Mouse (Mus musculus): ENCODE data around the gene Plekha1.

The Plekha1 gene

DNA sequence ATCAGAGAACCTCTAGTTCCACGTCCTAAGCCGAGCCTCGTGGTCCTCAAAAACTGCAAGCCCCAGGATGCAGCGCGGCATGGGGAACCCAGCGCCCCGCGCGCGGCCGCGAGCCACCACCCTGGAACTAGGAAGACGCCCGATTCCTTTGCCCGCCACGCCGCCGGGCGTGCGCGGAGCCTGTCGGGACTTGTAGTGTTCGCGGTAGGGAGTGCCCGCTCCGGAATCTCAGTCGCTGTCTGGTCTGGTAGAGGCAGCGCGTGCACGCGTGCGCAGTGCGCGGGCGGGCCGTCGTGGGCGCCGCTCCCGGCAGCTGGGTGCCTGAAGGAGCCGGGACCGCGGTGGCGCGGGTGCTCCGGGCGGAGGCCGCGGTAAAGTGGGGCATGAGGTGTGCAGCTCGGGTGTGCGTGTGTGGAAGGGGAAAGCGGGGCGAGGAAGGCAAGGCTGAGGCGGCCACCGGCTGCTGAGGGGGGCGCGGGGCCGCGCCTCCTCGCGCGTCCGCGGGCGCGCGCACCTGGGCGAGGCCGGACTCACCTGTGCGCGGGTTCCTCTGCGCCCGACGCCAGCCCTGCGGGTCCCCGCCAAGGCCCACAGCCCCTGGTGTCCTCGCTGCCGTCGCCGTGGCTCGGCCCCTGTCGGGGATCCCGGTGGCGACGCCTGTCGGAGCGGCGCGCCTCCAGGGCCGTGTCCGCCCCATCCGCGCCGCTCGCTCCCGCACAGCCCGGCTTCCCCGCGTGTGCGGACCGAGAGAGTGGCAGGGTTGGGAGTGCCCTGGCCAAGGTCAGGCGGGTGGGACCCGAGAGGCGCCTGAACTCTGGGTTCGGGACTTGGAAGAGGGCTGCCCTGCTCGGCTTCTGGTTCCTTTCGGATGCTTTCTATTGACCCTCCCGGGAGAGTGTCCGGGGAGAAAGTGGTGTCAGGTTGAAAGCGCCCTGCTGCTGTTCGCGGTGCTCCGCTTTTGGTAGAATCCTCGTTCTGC lies at the start of gene Plekha1:
Plekha1 (plus strand) TSS at position 144 of the 979 bp plus-strand sequence.
- DNase-seq, result peak; percentile 99

- no peak for DNase-seq
Measured at GRCm38 (mm10) chr7:130816243-130816642, 49.3 kb upstream of the Plekha1 start.

GRCm38 (mm10) chr7:130818813-130819212 lies 46.7 kb upstream of the Plekha1 start:
- DNase-seq, result no peak

GRCm38 (mm10) chr7:130819624-130820023 lies 45.9 kb upstream of the Plekha1 start:
- no peak for DNase-seq

DNA sequence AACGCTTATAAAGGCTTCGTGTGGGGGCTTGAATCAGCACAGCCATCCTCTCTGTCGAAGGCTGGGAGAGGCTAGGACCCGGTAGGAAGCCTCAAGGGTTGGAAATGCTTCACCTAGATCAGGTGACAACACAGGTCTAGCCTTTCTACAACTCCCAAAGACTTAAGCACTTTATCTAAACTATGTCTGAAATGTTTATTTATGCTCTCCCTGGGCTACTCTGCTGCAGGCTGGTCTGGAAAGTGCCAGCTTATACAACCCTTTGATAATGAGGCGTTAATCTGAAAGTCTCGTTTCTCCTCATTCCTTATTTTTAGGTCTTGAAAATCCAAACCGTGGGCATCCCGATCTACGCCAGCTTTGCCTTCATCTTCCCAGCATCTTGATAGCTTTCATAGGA lies 41.6 kb upstream of the Plekha1 start:
- no peak for DNase-seq

- no peak for DNase-seq
Measured at GRCm38 (mm10) chr7:130826343-130826742, 39.2 kb upstream of the Plekha1 start.

- DNase-seq, result peak; percentile 49
Measured at GRCm38 (mm10) chr7:130827431-130827830, 38.1 kb upstream of the Plekha1 start.

DNA sequence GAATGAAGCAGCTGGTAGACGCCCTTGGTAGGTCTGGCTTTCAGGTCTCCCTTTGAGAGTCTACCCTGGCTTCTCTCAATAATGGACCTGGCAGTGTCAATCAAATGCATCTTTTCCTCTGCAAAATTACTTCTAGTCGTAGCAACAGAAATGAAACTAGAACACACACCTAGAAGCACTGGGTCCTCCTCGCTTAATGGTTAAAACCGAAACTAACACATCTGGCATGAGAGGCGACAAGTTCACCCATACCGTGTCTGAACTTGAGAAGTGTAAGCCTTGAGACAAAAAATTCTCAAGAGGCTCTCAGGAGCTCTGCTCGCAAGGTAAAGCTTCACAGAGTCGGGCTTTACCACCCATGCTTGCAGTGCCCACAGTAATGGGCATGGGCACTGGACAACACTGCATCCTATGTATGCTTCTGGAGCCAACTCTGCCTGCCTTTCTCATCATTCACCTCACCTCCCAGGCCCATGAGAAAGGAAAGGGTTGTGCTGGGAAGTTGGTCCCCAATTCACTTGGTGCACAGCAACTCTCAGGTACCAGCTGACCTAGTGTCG lies 37.6 kb upstream of the Plekha1 start:
- no peak for DNase-seq

- no peak for DNase-seq
Measured at GRCm38 (mm10) chr7:130828475-130828874, 37.1 kb upstream of the Plekha1 start.

DNA sequence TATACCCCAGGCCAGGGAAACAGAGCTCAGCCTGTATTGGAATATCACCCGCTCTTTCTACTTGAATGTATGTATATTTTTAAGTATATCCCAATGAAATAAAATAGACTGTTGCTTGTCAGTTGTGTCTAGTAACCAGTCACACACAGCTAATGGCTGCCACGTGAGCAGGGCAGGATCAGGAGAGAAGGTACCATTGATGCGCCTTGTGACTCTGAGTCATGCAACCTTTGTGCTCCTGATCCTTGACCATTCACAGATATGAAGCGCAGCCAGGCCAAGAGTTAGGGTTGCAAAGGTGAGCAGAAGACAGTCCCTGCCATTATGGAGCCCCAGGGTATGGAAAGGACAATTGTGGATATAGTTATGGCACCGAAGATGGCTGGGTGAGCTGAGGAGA lies 34.0 kb upstream of the Plekha1 start:
- DNase-seq, result no peak

GRCm38 (mm10) chr7:130834299-130834698 lies 31.3 kb upstream of the Plekha1 start:
- DNase-seq, result no peak

GRCm38 (mm10) chr7:130834958-130835861 lies 30.3 kb upstream of the Plekha1 start:
- DNase-seq, result peak; percentile 51

DNA sequence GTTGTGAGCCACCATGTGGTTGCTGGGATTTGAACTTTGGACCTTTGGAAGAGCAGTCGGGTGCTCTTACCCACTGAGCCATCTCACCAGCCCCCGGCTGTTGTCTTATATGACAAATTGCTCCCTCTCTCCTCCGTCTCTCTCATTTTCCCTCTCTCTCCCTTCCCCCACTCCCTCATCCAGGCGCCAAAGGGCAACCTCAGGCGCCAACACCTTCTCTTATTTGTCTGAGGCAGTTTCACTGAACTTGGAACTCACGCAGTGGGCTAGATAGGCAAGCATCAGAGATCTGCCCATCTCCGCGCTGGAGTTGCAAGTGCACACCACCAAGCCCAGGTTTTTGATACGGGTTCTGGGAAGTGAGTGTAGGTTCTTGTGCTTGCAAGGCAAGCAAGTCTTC lies 29.5 kb upstream of the Plekha1 start:
- DNase-seq, result peak; percentile 42

GRCm38 (mm10) chr7:130837941-130838657 lies 27.5 kb upstream of the Plekha1 start:
- peak; percentile 91 for DNase-seq

DNA sequence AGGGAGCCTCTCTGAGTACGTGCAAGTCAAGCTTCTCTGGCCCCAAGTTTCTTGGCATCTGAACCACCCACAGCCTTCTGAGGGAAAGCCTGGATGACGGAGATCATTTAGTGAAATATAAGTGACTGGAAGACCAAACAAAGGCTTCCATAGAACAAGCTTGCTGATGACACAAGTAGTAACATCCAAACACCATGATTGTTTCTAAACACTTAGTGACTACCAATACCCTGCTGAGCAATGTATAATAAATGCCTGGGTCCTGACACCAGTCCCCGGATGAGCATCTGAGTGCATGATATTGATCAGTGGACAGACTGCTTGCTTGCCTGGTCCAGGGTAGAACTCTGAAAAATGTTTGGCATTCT lies 26.9 kb upstream of the Plekha1 start:
- DNase-seq, result no peak

GRCm38 (mm10) chr7:130839380-130840100 lies 26.0 kb upstream of the Plekha1 start:
- no peak for DNase-seq

DNA sequence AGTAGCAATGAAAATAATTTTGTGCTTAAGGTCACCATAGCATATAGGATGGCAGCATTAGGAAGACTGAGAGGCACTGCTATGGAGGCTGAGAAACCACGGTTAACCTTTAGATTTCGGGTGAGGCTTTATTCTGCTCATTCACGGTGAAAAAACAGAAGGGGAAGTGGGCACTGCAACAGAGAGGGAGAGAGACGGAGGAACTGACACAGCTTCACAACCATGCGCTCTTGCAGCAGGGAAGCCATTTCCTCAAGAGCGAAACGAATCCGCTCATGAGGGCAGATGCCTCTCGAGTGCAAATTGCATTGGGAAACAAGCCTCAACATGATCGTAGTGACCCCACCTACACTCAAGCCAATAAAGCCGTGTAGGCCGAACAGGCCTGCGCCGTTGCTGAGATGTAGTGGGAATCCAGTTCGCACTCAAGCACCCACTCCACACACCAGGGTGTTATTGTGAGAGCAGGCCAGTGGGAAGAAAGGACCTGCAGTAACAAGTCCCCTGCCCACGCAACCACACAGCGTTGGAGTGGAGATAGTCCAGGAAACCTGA lies 18.3 kb upstream of the Plekha1 start:
- no peak for DNase-seq

DNA sequence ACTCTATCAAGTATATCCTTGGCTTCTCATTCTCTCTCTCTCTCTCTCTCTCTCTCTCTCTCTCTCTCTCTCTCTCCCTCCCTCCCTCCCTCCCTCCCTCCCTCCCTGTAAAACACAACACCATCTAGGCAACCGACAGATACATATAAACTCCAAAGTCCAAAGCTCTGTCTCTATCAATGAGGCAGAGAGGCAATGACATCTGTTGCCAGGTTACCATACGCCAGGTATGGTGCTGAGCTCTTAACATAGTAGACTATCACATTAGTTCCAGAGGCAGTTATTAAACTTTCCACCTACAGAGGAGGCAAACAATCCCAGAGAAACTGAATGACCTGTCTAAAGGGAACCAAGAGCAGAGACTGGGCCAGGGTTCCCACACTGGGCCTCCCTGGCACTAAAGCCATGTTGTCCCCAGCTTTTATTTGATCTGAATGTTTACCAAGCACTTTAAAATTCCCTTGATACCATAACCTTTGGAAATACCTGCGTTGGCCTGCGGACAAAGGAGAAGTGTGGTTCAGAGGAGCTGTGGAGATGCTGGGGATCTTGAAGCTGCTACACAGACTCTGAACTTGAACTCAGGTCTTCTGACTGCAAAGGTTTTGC lies 10.8 kb upstream of the Plekha1 start:
- no peak for DNase-seq

- DNase-seq, result peak; percentile 81
Measured at GRCm38 (mm10) chr7:130855681-130856080, 9.9 kb upstream of the Plekha1 start.

- no peak for DNase-seq
Measured at GRCm38 (mm10) chr7:130857973-130858372, 7.6 kb upstream of the Plekha1 start.

DNA sequence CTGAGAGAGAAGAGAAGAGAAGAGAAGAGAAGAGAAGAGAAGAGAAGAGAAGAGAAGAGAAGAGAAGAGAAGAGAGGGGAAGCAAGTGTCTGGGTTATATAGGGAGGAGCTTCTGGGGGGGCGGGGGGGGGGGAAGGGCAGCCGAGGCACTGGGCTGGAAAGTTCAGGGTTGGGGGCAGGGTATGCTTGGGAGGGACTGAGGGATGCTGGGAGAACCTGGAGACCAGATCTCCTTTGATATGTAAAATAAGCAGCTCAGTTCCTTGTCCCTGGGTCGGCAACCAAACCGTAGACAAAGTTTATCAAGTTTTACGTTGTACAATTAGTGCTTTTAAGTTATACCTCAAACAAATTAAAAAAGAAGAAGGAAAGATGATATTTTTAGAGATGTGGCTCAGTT lies 5.6 kb upstream of the Plekha1 start:
- no peak for DNase-seq

Data from cerebellum, adult 9-11 months (tissue).